Mouse (Mus musculus) adrenal gland, adult 2 months (tissue): Measurements from ENCODE around the gene Vsnl1. TPM values are rescaled to one million over a fixed set of nuclear protein-coding genes. Genes with fewer than 3 reads are reported as not detected.

ENCODE experiments used
- DNase-seq: peaks from one replicate; pipeline ENCODE4 v3.0.0; 2021
- microRNA-seq, 2 experiments: library from miRNA; unstranded; fragments of <30 nt; microRNA quantifications; one replicate each; pipeline ENCODE4 v1.2.0; 2021
- polyA plus RNA-seq: library from polyadenylated mRNA; depleted of rRNA; stranded (reverse); fragments of >200 nt; gene quantifications from 2 replicates; pipeline ENCODE4 v1.2.3, GENCODE M21; 2012; rRNA removed
- total RNA-seq, 2 experiments: library from RNA; stranded (reverse); gene quantifications; 2 replicates each; pipeline ENCODE4 v1.2.3; 2021

Vsnl1 gene
- total and polyA plus RNA-seq, 3 experiments: 4.3 to 69.8 (median 37.3) TPM

DNA sequence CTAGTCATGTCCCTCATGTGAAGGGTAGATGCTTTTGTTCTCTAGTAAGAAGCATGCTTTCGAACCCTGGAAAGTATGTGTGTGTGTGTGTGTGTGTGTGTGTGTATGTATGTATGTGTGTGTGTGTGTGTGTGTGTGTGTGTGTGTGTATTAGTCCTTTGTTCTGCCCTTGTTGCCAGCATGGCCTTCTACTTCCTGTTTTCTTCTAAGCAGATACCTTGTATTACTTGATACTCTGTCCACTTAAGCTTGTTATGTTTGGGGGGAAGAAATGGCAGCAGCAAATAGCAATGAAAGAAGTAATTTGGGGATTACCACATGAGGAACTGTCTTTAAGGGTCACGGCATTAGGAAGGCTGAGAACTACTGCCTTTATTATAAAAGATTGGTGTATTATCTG is 159.8 kb downstream of the Vsnl1 start:
- no peak for DNase-seq

Small RNA genes lying within 50 kb of the gene (microRNA-seq; reads per million reads assigned to microRNA genes)
- gene Mir7675: 0 reads per million in 2 experiments

Other genes with a start within 250 kb of the Vsnl1 start
- not detected for gene Msgn1, start 227.6 kb downstream of the Vsnl1 start, total RNA-seq
- not detected in 2 replicates for gene Msgn1, start 227.6 kb downstream of the Vsnl1 start, polyA plus RNA-seq
- gene Gen1, start 170.8 kb downstream of the Vsnl1 start, total RNA-seq: 1 to 10 TPM in 1 of 2 experiments, under 1 TPM in 1; 0.86 to 1.6 TPM
- not detected in 2 replicates for gene Gen1, start 170.8 kb downstream of the Vsnl1 start, polyA plus RNA-seq
- gene Smc6, start 170.7 kb downstream of the Vsnl1 start, total RNA-seq: 10 to 100 TPM; 23.3 to 29.0 TPM
- gene Smc6, start 170.7 kb downstream of the Vsnl1 start, polyA plus RNA-seq: 1.0 and 1.1 TPM in 2 replicates
- under 1 TPM; 0.12 to 0.21 TPM for gene Rad51ap2, start 19.5 kb upstream of the Vsnl1 start, total RNA-seq
- not detected in 2 replicates for gene Rad51ap2, start 19.5 kb upstream of the Vsnl1 start, polyA plus RNA-seq